Mouse (Mus musculus) myocyte (in vitro differentiated cells): ENCODE data around the gene Tshz2. TPM values are rescaled to one million over a fixed set of nuclear protein-coding genes. Genes with fewer than 3 reads are reported as not detected.

Experiments used
- H3K27me3 ChIP-seq: one replicate; pipeline ENCODE4 v1.6.1; 2011; ENCODE audit not compliant: control insufficient read depth, insufficient read depth, insufficient read length
- H3K36me3 ChIP-seq: one replicate; pipeline ENCODE4 v1.6.1; 2011; ENCODE audit not compliant: control insufficient read depth, insufficient read depth
- H3K4me2 ChIP-seq: one replicate; pipeline ENCODE4 v1.6.1; 2011; ENCODE audit warnings: low read depth, control low read depth
- H3K4me3 ChIP-seq: one replicate; pipeline ENCODE4 v1.5.1; 2011; ENCODE audit warnings: mild to moderate bottlenecking, control low read depth, moderate library complexity
- H3K79me2 ChIP-seq: one replicate; pipeline ENCODE4 v1.6.1; 2011; ENCODE audit not compliant: control insufficient read depth, insufficient read depth
- H3ac ChIP-seq: one replicate; pipeline ENCODE4 v1.6.1; 2011; ENCODE audit not compliant: control insufficient read depth, insufficient read length
- CEBPB ChIP-seq: IDR thresholded peaks from 2 replicates; pipeline ENCODE4 v1.6.1; 2011; ENCODE audit warnings: mild to moderate bottlenecking, moderate library complexity; ENCODE audit not compliant: poor library complexity, insufficient read depth, severe bottlenecking
- E2F4 ChIP-seq: IDR thresholded peaks from one replicate; pipeline ENCODE4 v1.6.1; 2011; ENCODE audit warnings: mild to moderate bottlenecking, control low read depth, moderate library complexity; ENCODE audit not compliant: insufficient read depth
- MAX ChIP-seq: IDR thresholded peaks from one replicate; pipeline ENCODE4 v1.6.1; 2011; ENCODE audit warnings: low read depth, mild to moderate bottlenecking, control low read depth
- MYOD1 ChIP-seq, 3 experiments: IDR thresholded peaks; one replicate each; pipeline ENCODE4 v1.6.1; 2011; ENCODE audit warnings: control low read depth in 2 of 3, low read depth in 2 of 3, mild to moderate bottlenecking in 2 of 3, moderate library complexity in 1 of 3; ENCODE audit not compliant: insufficient read length in 2 of 3, control insufficient read depth in 1 of 3
- MYOG ChIP-seq, 3 experiments: IDR thresholded peaks; one replicate each; pipeline ENCODE4 v1.6.1; 2011; ENCODE audit warnings: control low read depth in 2 of 3, low read depth in 2 of 3, mild to moderate bottlenecking in 2 of 3; ENCODE audit not compliant: insufficient read length in 2 of 3, control insufficient read depth in 1 of 3, insufficient read depth in 1 of 3
- POLR2A ChIP-seq: IDR thresholded peaks from one replicate; pipeline ENCODE4 v1.6.1; 2011; ENCODE audit warnings: low read depth, mild to moderate bottlenecking, control low read depth, moderate library complexity; ENCODE audit not compliant: insufficient read length
- POLR2AphosphoS2 ChIP-seq: IDR thresholded peaks from one replicate; pipeline ENCODE4 v1.6.1; 2011; ENCODE audit warnings: low read depth, control low read depth; ENCODE audit not compliant: insufficient read length
- REST ChIP-seq: IDR thresholded peaks from one replicate; pipeline ENCODE4 v1.6.1; 2011; ENCODE audit warnings: mild to moderate bottlenecking, control low read depth, moderate library complexity; ENCODE audit not compliant: insufficient read depth, insufficient read length
- SRF ChIP-seq: IDR thresholded peaks from one replicate; pipeline ENCODE4 v1.6.1; 2011; ENCODE audit warnings: low read depth; ENCODE audit not compliant: control insufficient read depth, insufficient read length
- TCF12 ChIP-seq: IDR thresholded peaks from one replicate; pipeline ENCODE4 v1.6.1; 2011; ENCODE audit warnings: mild to moderate bottlenecking, control low read depth; ENCODE audit not compliant: poor library complexity, insufficient read depth, severe bottlenecking
- TCF3 ChIP-seq: IDR thresholded peaks from one replicate; pipeline ENCODE4 v1.6.1; 2011; ENCODE audit warnings: low read depth, control low read depth; ENCODE audit not compliant: insufficient read length
- USF1 ChIP-seq: IDR thresholded peaks from one replicate; pipeline ENCODE4 v1.6.1; 2011; ENCODE audit warnings: low read depth, mild to moderate bottlenecking, control low read depth, moderate library complexity
- polyA plus RNA-seq: library from polyadenylated mRNA; unstranded; fragments of >200 nt; fragmentation: generic; extraction: Trizol; gene quantifications from one replicate; pipeline ENCODE4 v1.2.1, GENCODE M21; 2012; ENCODE audit warnings: missing spikeins

Gene Tshz2
- polyA plus RNA-seq, 1 experiment = not detected

DNA sequence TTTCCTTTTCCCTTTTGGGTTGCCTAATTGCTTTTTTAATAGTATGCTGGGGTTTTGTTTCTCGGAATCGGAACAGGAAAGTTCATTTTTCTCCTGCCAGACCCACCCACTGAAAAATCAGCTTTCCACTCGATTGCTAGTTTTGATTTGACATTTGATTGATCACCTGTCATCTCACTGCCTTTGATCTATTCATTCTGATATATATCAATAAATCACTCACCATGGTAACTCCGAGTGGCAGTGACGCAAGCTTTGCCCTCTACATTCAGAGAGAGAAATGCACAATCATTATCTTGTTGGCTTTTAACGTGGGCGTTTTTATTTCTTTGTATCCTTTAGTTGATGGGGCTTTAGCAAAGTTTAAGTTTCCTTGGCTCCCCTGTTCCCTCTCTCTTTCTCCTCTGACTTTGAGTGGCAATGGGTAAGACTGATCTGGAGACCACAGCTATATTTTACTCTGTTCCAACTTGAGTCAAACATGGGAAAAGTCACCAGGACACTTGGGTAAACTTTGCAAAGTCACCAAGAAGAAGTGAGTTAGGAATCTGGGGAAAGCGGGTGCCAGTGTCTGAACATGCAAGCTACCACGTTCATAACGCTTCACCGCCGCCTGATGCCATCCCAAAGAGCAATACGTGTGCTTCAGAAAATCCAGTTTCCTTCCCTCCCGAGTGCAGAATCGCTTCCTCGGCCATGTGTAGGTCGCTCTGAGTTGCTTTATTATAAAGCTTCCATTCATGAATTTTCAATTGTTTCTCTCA, 2.0 kb downstream of the Tshz2 start:
- no peaks in the 10 kb centered on the region for H3K79me2 ChIP-seq
- no peak overlapping the region for H3ac ChIP-seq
- H3K4me2 ChIP-seq = no peak overlapping the region
- H3K4me3 ChIP-seq = no peak overlapping the region
- TF ChIP-seq E2F4 = no peak
- TF ChIP-seq CEBPB = no peak
- no peak for TF ChIP-seq USF1
- no peak for TF ChIP-seq SRF
- TF ChIP-seq POLR2A = no peak
- TF ChIP-seq TCF12 = no peak
- TF ChIP-seq MYOG (IDR thresholded peaks at IDR 0.05; ENCODE audit: control insufficient read depth in 1 of 3, insufficient read depth in 1 of 3, insufficient read length in 2 of 3, low read depth in 2 of 3) = no peak
- no peak for TF ChIP-seq REST
- TF ChIP-seq MAX = no peak
- no peak for TF ChIP-seq TCF3
- TF ChIP-seq MYOD1 (IDR thresholded peaks at IDR 0.05; ENCODE audit: control insufficient read depth in 1 of 3, insufficient read length in 2 of 3, low read depth in 2 of 3) = no peak
- no peak for TF ChIP-seq POLR2AphosphoS2
- no peaks in the 10 kb centered on the region for H3K36me3 ChIP-seq
- H3K27me3 ChIP-seq = no peaks in the 10 kb centered on the region

DNA sequence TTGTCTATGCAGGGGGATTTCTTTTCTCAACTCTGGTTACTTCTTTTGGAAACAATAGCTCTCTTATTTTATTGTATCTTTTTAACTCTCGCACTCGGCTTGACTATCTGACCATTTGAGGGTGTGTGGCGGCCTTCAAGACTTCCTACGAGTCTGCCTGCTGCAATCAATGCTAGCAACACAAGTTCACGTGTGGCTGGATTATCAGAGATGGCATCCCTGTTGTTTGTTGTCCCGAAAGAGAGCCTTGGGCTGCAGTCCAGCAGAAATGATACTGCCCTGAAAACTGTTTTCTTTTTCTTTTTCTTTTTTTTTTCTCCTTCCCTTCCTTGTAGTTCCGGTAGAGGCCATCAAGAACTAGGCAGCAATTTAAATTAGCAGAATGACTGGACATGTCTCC, 2.6 kb downstream of the Tshz2 start:
- Histone ChIP-seq H3K27me3 (no peaks in the 10 kb centered on the region), H3K4me3 (no peak overlapping the region), H3ac (no peak overlapping the region), H3K4me2 (no peak overlapping the region), H3K79me2 (no peaks in the 10 kb centered on the region), H3K36me3 (no peaks in the 10 kb centered on the region)
- TF ChIP-seq POLR2A (no peak), TCF3 (no peak), TCF12 (no peak)

DNA sequence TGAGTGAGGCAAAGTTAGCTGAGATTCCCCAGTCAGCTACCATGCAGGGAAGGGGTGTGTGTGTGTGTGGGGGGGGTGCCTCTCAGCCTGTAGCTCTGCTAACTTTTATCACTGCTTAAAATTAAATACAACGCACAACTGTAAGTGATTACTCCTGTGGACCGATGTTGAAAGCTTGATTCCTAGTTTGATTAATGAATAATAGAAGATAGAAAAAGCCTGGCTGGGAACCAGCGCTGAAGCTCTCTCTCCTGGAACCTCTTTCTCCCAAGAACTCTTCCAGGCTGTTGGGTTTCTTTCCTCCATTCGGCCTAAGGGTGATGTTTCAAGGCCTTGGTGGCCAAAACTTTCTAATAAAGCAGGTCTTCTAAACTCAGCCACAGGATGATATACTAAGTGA, 3.6 kb downstream of the Tshz2 start:
- H3K27me3 ChIP-seq = no peaks in the 10 kb centered on the region
- no peaks in the 10 kb centered on the region for H3K79me2 ChIP-seq
- no peaks in the 10 kb centered on the region for H3K36me3 ChIP-seq
- H3ac ChIP-seq = no peak overlapping the region
- TF ChIP-seq TCF3 = no peak
- no peak for TF ChIP-seq CEBPB
- TF ChIP-seq MYOG (IDR thresholded peaks at IDR 0.05; ENCODE audit: control insufficient read depth in 1 of 3, insufficient read depth in 1 of 3, insufficient read length in 2 of 3, low read depth in 2 of 3) = no peak
- no peak for TF ChIP-seq MAX
- TF ChIP-seq MYOD1 (IDR thresholded peaks at IDR 0.05; ENCODE audit: control insufficient read depth in 1 of 3, insufficient read length in 2 of 3, low read depth in 2 of 3) = no peak
- no peak for TF ChIP-seq E2F4
- no peak for TF ChIP-seq TCF12
- no peak for TF ChIP-seq REST
- no peak for TF ChIP-seq SRF
- no peak for TF ChIP-seq POLR2A
- no peak for TF ChIP-seq USF1
- no peak for TF ChIP-seq POLR2AphosphoS2
- H3K4me2 ChIP-seq = no peak overlapping the region
- H3K4me3 ChIP-seq = no peak overlapping the region

DNA sequence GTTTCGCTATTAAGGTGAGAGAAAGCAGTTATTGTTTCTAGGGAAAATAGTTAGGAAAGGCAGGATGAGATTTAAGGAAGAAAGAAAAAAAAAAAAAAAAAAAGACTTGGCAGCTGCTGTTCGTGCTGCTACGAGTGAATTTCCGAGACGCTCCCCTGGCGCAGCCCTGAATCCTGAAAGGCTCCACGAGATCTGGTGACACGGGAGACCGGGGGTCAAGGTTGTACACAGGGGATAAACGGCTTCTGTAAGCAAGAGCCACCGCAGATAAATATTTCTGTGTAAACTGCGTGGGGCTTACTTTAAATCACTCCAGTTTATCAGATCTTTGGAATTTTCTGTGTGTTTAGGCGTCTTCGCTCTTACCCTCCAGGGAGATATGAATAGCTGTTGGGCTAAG, 8.7 kb downstream of the Tshz2 start:
- TF ChIP-seq TCF12 (no peak), SRF (no peak), E2F4 (no peak), MYOG (IDR thresholded peaks at IDR 0.05; ENCODE audit: control insufficient read depth in 1 of 3, insufficient read depth in 1 of 3, insufficient read length in 2 of 3, low read depth in 2 of 3) (no peak), POLR2A (no peak), USF1 (no peak), POLR2AphosphoS2 (no peak), TCF3 (no peak), MAX (no peak), REST (no peak), MYOD1 (IDR thresholded peaks at IDR 0.05; ENCODE audit: control insufficient read depth in 1 of 3, insufficient read length in 2 of 3, low read depth in 2 of 3) (no peak), CEBPB (no peak)
- no peaks in the 10 kb centered on the region for H3K79me2 ChIP-seq
- H3K36me3 ChIP-seq = no peaks in the 10 kb centered on the region
- H3K4me3 ChIP-seq = no peak overlapping the region
- H3ac ChIP-seq = no peak overlapping the region
- H3K4me2 ChIP-seq = no peak overlapping the region
- no peaks in the 10 kb centered on the region for H3K27me3 ChIP-seq
